Mouse (Mus musculus): Measurements from ENCODE around the gene Gid8. TPM values are rescaled to one million over a fixed set of nuclear protein-coding genes. Genes with fewer than 3 reads are reported as not detected.

Gid8 gene
- total RNA-seq, 2 experiments from 2014 or later, result 57.5 to 60.0 TPM

DNA sequence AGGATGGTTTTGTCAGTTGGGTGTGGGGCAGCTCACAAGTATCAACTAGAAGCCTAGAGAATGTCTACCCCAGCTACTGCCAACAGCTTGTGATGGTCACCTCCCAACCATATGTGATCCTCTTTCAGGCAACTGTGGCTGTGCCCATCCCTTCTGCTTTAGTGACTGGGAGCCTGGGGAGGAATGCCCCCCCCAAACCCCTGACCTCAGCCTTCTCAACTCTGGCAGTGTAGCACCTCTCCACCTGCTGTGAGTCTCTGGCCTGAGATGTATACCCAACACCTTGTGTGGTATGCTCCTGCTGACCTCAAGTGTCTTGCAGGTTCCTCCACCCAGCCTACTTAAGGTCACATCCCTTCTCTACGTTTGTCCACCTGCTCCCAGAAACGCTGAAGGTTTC lies 13.9 kb downstream of the Gid8 start:
- no peak for DNase-seq (ENCODE audit: low spot score in 2 of 2)
- no peak overlapping the region for H3K4me3 ChIP-seq
- no peak for TF ChIP-seq CTCF (conservative IDR thresholded peaks at IDR 0.05)
- H3K27ac ChIP-seq, result no peak overlapping the region

DNA sequence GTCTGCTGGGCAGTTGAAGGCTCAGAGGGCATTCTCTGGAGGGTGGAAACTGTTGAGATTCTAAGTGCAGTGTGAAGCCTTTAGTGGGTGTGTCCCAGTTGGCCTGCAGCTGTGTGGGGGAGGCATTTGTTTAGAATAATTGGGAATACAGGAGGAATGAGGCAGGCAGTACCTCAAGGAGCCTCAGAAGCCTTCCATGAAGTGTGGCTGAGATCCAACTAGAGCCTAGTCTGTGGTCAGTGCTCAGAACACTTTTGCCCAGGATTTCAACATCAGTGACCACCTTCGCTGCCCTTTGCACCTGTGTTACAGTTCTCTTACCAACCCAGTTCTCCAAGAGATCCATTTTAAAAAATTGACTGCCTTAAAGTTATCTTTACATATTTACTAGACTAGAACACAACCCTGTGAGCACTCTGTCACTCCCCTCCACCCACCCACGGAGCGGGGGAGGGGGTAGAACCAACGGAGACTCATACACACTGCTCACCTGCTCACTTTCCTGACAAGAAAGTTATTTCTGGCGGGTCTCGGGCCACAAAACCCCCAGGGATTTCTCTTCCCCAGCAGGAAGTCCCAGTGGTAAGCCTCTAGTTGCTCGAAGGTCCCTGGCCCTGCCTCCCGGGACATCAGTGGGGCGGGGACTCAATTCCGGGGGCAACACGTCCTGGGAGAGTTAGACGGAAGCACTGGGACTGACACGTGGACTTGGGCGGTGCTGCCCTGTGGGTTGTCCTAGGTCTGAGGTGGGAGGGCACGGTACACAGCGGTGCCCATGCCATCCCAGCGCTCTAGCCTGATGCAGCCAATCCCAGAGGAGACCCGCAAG lies 14.9 kb downstream of the Gid8 start, which contains the start of gene Slc17a9:
Slc17a9 (plus strand) TSS at position 679 of the 829 bp plus-strand sequence.
- no peak for DNase-seq (ENCODE audit: low spot score in 2 of 2)

DNA sequence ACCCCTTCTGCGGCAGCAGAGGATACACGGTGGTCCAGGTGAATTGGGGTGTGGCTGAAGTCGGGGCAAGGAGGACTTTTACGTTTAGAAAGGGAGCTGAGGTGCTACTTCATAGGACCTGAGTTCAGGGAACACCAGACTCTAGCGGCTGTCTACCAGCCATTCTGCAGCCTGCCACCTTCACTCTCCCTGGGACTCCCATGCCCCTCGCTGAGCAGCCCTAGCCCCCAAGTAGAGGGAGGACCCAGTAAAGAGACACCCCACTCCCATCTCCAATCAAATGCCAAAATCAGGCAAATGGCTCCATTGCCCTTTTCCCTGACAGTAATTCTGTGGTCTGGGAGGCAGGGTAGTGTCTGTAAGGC lies 15.5 kb downstream of the Gid8 start:
- H3K27ac ChIP-seq, result no peak overlapping the region
- no peak for TF ChIP-seq CTCF (conservative IDR thresholded peaks at IDR 0.05)
- DNase-seq (ENCODE audit: low spot score in 2 of 2), result no peak
- peak overlapping the region; percentile 11; the same call in 1 of the 2 replicates for H3K4me3 ChIP-seq

More for the DNA sequence above, 14.9 kb downstream of the Gid8 start, which contains the start of gene Slc17a9:
- Histone ChIP-seq H3K27ac (no peak within 1 kb of the TSS), H3K4me3 (peak within 1 kb of the TSS; percentile 11; the same call in 1 of the 2 replicates)
- no peak for TF ChIP-seq CTCF (conservative IDR thresholded peaks at IDR 0.05)

DNA sequence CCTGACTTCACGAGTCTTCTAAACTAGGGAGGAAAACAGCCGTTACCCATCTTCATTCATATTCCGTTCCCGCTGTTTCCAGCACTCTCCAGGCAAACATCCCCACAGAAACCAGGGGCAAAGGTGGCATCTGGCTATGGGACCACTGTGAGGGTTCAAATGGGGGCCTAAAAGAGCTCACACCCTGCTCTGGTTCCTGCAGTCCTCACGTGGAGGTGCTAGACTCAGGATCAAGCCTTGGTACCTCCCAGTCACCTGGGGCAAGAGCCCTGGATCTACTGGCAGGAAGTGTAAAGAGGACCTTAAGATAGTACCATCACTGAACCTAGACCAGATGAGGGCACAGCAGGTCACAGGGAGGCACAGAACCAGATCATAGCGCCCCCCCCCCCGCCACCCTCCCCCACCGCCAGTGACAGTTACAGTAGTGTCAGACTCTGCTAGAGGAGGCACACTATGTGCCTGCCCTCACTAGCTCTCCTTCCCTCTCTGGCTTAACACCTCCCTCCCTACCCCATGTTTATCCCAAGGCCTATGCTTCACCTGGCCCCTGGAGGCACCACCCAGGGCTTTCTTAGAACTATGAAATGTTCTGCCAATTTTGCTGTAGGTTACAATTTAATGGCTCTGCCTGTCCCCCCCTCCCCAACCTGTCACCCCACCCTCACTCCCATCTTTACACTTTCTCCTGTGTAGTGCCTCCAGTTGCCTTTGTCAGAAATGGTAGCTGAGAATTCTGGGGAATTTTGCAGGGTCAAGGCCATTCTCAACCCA lies 16.1 kb downstream of the Gid8 start:
- Histone ChIP-seq H3K27ac (no peak overlapping the region), H3K4me3 (no peak overlapping the region)
- no peak for TF ChIP-seq CTCF (conservative IDR thresholded peaks at IDR 0.05)
- no peak for DNase-seq (ENCODE audit: low spot score in 2 of 2)

DNA sequence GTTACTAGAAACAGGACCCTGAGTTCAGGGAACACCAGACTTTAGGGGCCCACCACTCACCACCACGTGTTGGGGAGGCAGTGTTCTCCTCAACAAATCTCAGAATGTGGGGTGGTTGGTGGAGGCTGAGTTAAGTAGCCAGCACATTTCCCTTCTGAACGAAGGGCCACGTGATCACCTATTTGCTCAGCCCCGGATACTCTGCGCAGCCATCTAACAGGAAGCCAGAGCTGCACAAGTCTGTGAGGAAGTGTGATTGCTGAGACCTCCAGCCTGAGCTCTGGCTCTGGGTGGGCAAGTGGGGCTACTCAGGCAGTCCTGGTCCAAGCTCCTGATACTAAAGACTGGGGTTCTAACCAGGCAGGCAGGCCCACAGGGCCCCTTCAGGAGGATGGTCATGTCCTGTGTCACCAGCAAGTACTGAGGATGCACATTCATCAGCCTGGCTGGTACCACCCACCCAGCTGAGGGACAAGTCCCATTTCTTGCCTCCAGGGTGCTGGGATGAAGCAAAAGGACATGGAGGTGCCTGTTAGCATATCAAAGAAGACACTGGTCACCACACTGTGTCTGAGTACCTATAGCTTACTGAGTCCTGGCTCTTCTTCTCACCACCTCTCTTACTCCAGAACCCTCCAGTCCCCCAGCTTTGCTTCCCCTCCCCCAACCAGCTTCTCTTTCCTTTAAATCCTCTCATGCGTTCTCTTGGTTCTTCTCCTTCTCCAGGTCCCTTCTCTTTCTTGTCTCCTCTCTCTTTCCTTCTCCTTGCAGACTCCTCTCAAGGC lies 16.9 kb downstream of the Gid8 start:
- no peak overlapping the region for H3K4me3 ChIP-seq
- DNase-seq (ENCODE audit: low spot score in 2 of 2), result no peak
- TF ChIP-seq CTCF (conservative IDR thresholded peaks at IDR 0.05), result no peak
- no peak overlapping the region for H3K27ac ChIP-seq

DNA sequence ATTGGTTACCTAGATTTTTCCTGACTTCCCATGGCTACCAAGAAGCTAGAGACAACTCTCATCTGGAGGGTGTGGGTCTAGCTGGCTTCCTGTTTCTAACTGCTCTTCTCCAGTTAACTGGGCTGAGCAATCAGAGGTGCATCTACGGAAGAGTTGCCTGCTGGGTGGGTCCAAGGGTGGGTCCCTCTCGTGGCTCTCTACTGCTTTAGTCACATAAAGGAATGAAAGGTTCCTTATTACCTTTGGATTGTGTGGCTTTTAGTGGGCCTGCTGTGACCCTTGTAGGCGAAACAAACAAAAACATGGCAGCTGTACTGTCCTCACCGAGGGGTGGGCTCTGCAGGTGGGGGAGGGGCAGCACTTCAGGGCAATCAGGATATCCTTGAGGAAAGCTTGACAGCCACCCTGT lies 17.7 kb downstream of the Gid8 start:
- no peak for TF ChIP-seq CTCF (conservative IDR thresholded peaks at IDR 0.05)
- no peak for DNase-seq (ENCODE audit: low spot score in 2 of 2)
- no peak overlapping the region for H3K4me3 ChIP-seq
- no peak overlapping the region for H3K27ac ChIP-seq

DNA sequence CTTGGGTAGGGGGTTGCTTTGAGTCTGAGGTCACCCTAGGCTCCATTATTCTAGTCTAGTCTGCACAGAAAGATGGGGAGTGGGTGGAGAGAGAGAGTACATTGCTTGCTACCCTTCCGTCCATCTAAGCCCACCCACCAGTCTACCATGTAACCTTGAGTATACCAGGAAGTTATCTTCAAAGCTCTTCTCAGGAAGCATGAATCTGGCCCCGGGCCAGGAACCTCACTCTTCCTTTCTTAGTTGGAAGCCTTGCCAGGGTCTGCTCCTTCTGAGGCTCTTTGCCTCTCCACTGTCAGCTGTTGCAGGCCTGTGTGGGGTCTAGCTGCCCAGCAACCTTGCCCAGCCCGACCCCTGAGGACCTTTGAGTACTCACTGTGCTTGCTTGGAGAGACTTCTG lies 21.1 kb downstream of the Gid8 start:
- Histone ChIP-seq H3K27ac (no peak overlapping the region), H3K4me3 (no peak overlapping the region)
- no peak for DNase-seq (ENCODE audit: low spot score in 2 of 2)
- TF ChIP-seq CTCF (conservative IDR thresholded peaks at IDR 0.05), result no peak

DNA sequence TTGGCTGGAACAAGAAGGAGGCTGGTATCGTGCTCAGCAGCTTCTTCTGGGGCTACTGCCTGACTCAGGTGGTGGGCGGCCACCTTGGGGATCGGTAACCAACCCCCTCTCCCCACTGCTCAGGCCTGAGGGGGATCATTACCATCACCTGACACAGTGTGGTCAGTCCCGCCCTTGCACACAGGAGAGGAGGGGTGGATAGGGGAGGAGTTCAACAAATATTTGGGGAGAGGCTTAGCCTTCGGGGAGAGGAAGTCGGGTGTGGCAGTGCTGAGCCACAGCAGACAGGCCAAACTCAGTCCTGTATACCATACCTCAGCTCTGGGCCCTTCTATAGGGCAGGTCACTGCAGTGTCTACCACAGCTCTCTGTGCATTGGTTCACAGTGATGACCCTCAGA lies 22.1 kb downstream of the Gid8 start:
- no peak for TF ChIP-seq CTCF (conservative IDR thresholded peaks at IDR 0.05)
- H3K27ac ChIP-seq, result no peak overlapping the region
- H3K4me3 ChIP-seq, result no peak overlapping the region
- no peak for DNase-seq (ENCODE audit: low spot score in 2 of 2)

DNA sequence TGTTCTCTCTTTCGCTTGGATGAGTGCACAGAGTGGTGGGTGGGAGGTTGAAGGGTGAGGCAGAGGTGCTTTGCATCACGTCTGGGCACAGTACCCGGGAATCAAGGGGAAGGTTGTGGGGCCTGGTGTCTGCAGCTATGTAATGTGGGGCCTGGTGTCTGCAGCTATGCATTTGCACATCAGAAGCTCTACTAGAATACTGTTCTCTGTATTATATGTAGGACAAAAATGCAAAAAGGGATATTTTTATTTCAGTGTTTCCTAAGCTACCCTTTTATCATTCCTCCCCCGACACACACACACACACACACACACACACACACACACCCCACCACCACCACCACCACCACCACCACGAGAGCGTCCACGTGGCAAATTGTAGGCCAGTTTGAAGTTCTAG lies 25.3 kb downstream of the Gid8 start:
- no peak for DNase-seq (ENCODE audit: low spot score in 2 of 2)
- no peak overlapping the region for H3K27ac ChIP-seq
- TF ChIP-seq CTCF (conservative IDR thresholded peaks at IDR 0.05), result no peak
- H3K4me3 ChIP-seq, result no peak overlapping the region

DNA sequence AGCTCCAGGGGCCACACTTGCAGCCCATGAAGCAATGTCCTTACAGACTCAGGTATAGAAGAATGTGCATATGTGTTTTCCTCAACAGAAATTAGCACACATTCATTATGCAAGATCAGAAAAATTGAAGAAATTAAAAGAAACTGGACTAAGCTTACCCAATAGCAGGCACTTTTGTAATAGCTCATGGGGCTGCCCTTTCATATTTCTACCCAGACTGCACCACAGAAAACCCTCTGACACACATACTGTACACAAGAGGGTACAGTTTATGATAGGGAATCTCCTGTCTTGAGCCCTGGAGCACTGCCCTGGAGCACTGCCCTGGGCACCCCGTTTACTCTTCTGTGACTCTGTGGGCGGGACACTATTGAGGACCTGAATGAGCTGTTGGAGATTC lies 28.1 kb downstream of the Gid8 start:
- DNase-seq (ENCODE audit: low spot score in 2 of 2), result no peak
- no peak for TF ChIP-seq CTCF (conservative IDR thresholded peaks at IDR 0.05)
- H3K27ac ChIP-seq, result no peak overlapping the region

DNA sequence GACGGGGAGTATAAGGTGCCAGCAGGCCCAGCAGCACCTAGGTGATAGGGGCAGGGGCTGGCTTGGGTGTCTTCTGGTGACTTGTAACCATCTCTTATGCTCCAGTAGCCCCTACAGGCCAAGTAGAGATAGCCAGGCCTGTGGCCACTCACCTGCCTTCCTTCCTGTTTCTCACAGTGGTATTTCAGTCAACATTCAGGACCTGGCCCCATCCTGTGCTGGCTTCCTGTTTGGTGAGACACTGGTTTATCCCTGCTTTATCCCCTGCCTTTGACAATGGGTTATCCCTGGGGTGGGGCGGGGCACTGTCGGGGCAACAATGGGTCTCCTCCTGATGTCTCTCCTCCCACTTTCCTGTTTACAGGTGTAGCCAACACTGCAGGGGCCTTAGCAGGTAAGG lies 30.4 kb downstream of the Gid8 start:
- DNase-seq (ENCODE audit: low spot score in 2 of 2), result no peak
- H3K27ac ChIP-seq, result no peak overlapping the region
- no peak for TF ChIP-seq CTCF (conservative IDR thresholded peaks at IDR 0.05)
- no peak overlapping the region for H3K4me3 ChIP-seq

More for the DNA sequence above, 28.1 kb downstream of the Gid8 start:
- no peak overlapping the region for H3K4me3 ChIP-seq

DNA sequence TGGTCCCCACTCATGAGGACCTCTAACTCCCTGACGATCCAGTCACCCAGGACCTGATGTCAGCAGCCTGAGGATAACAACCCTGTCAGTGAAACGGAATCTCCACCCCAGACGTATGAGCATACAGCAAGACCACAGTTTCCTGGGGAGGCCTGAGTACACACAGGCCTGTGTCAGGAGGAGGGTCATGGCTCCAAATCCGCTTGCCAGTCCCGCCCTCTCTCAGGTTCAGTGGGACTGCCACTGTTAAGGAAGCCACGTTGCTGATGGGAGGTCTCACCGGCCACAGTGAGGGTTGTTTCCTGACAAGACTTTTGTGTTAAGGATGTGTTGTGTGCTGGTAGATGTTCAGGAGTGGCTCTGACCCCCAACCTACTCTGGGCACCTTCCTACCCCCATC lies 31.5 kb downstream of the Gid8 start:
- TF ChIP-seq CTCF (conservative IDR thresholded peaks at IDR 0.05), result no peak
- no peak for DNase-seq (ENCODE audit: low spot score in 2 of 2)
- H3K27ac ChIP-seq, result no peak overlapping the region
- no peak overlapping the region for H3K4me3 ChIP-seq

DNA sequence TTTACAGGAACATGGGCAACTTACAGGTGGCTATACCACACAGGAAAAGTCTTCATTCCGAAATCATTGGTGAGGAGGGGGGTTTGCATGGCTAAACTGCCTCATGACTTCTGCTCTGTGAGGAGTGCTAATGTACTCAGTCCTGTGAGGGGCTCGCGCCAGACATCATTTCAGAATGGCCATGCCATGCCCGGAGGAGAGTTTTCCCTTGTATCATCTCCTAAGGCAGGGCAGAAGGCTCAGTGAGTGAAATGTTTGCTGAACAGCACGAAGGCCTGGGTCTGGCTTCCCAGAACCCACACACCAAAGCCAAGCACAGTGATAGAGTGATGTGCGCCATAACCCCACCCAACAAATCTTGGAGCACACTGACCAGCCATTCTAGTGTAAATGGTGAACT lies 32.9 kb downstream of the Gid8 start:
- H3K27ac ChIP-seq, result no peak overlapping the region
- no peak for DNase-seq (ENCODE audit: low spot score in 2 of 2)
- no peak for TF ChIP-seq CTCF (conservative IDR thresholded peaks at IDR 0.05)
- H3K4me3 ChIP-seq, result no peak overlapping the region

All from layer of hippocampus, adult 2 months (tissue).